Comparison of ENCODE assay signal across 9 mouse cellular contexts in genomic region chr11:94602356-94602955, GRCm38 (mm10). TPM values are rescaled to one million over a fixed set of nuclear protein-coding genes. Genes with fewer than 3 reads are reported as not detected.
DNase-seq lines count a peak whose midpoint lies in the region; ATAC-seq and TF ChIP-seq lines count a peak whose summit lies in the region.
"Had no signal": no experiment of that assay in that cellular context is flagged by ENCODE, and none has a peak within 500 bp of the region (broad histone marks: within the 10 kb centered on the region; RNA-seq: fewer than 3 reads in every experiment).

No protein-coding gene starts in this region.

- no peaks in the 10 kb centered on the region for H3K36me3 ChIP-seq in heart, postnatal 0 days (replicated peaks; ENCODE audit: control insufficient read depth, insufficient read depth, low read length)
- 0 out of 2 replicates have a peak, but pooled peaks cover under 1% of the 10 kb centered on the region for H3K36me3 ChIP-seq in hindbrain, embryonic 10.5 days
- H3K36me3 ChIP-seq in liver, postnatal 0 days (replicated peaks; ENCODE audit: insufficient read depth, low read length) = no peaks in the 10 kb centered on the region
- H3K36me3 ChIP-seq: G1E had no signal

- 65% methylated on average over 11 of the region's 11 CpGs for WGBS in heart, postnatal 0 days
- 64% methylated on average over 11 of the region's 11 CpGs for WGBS in hindbrain, embryonic 10.5 days
- WGBS in liver, postnatal 0 days (ENCODE audit: insufficient replicate concordance) = 72% methylated on average over 11 of the region's 11 CpGs

- peak overlapping the region; percentile 59; the same call in 1 of the 2 replicates for H3K4me3 ChIP-seq in heart, postnatal 0 days (ENCODE audit: low read depth, low read length)
- H3K4me3 ChIP-seq in hindbrain, embryonic 10.5 days = peak overlapping the region; percentile 56
- no peak overlapping the region for H3K4me3 ChIP-seq in liver, postnatal 0 days (ENCODE audit: low read depth, low read length)

- peaks cover 9% of the 10 kb centered on the region for H3K4me1 ChIP-seq in heart, postnatal 0 days (ENCODE audit: control insufficient read depth, insufficient read depth)
- peaks cover 26% of the 10 kb centered on the region for H3K4me1 ChIP-seq in hindbrain, embryonic 10.5 days (replicated peaks)
- H3K4me1 ChIP-seq in liver, postnatal 0 days (ENCODE audit: insufficient read depth) = peaks cover 10% of the 10 kb centered on the region

- intact Hi-C loops in heart, postnatal 25 days (cut with DNase I) = no loop called here

- H3K27me3 ChIP-seq in heart, postnatal 0 days (ENCODE audit: control insufficient read depth, insufficient read depth, low read length) = no peaks in the 10 kb centered on the region
- H3K27me3 ChIP-seq in hindbrain, embryonic 10.5 days (ENCODE audit: insufficient read depth, poor library complexity, severe bottlenecking) = peaks cover 19% of the 10 kb centered on the region; the same call in 1 of the 2 replicates
- H3K27me3 ChIP-seq in liver, postnatal 0 days (ENCODE audit: insufficient read depth, low read length) = no peaks in the 10 kb centered on the region

- peak overlapping the region; percentile 53 for H3K27ac ChIP-seq in heart, postnatal 0 days (ENCODE audit: low read depth)
- H3K27ac ChIP-seq in hindbrain, embryonic 10.5 days = peak overlapping the region; percentile 81
- H3K27ac ChIP-seq in liver, postnatal 0 days (ENCODE audit: low read depth) = no peak overlapping the region

- TF ChIP-seq EP300 in heart, postnatal 0 days (IDR thresholded peaks at IDR 0.05; ENCODE audit: low read depth) = no peak
- no peak for TF ChIP-seq EP300 in liver, postnatal 0 days (IDR thresholded peaks at IDR 0.05; ENCODE audit: low read depth)

- no peak for TF ChIP-seq CTCF in heart, postnatal 0 days (IDR thresholded peaks at IDR 0.05; ENCODE audit: low read depth)
- no peak for TF ChIP-seq CTCF in liver, postnatal 0 days (IDR thresholded peaks at IDR 0.05; ENCODE audit: low read depth)

- H3K4me2 ChIP-seq in heart, postnatal 0 days (ENCODE audit: low read depth, low read length) = peak overlapping the region; percentile 84
- H3K4me2 ChIP-seq in liver, postnatal 0 days (ENCODE audit: low read depth, low read length) = peak overlapping the region; percentile 63

- H3K9ac ChIP-seq in heart, postnatal 0 days (replicated peaks; ENCODE audit: low read depth, low read length) = peak overlapping the region; percentile 76; the same call in 1 of the 2 replicates
- H3K9ac ChIP-seq in liver, postnatal 0 days (replicated peaks) = no peak overlapping the region

- no peak for DNase-seq in heart, postnatal 0 days (ENCODE audit: low spot score)
- DNase-seq in heart, postnatal 25 days (ENCODE audit: low spot score) = no peak
- peak; percentile 32 for DNase-seq in adrenal gland, postnatal 10 days
- no peak for DNase-seq in hindbrain, embryonic 10.5 days (ENCODE audit: low spot score)
- no peak for DNase-seq in liver, postnatal 0 days
- DNase-seq in thymus, postnatal 0 days (ENCODE audit: low spot score) = no peak
- DNase-seq in T-cell, adult 2 months (ENCODE audit: low spot score) = no peak
- no peak for DNase-seq in kidney, postnatal 36 days

- no peak for ATAC-seq in heart, postnatal 0 days (ENCODE audit: insufficient read depth, low read depth)
- ATAC-seq in liver, postnatal 0 days = no peak

- H3K9me3 ChIP-seq in heart, postnatal 0 days (replicated peaks; ENCODE audit: control insufficient read depth, low read length) = no peaks in the 10 kb centered on the region
- no peaks in the 10 kb centered on the region for H3K9me3 ChIP-seq in hindbrain, embryonic 10.5 days
- no peaks in the 10 kb centered on the region for H3K9me3 ChIP-seq in liver, postnatal 0 days (ENCODE audit: low read length)
- H3K9me3 ChIP-seq: G1E had no signal

RNA-seq across cellular contexts. Expression of gene Acsf2, which starts 0.8 kb away (rescaled TPM):
- total RNA-seq in heart, postnatal 0 days (2014; rRNA removed; ENCODE audit: low replicate concordance) = 6.6 and 8.9 TPM in 2 replicates
- polyA plus RNA-seq in heart, postnatal 0 days (2015; fragmentation: Nextera tagmentation; extraction: Ambion mirVana) = 2.6 and 2.7 TPM in 2 replicates
- total RNA-seq in heart, postnatal 25 days (2021) = 10 to 100 TPM; 16.2 to 18.3 TPM
- 10 to 100 TPM; 55.9 to 57.7 TPM for total RNA-seq in adrenal gland, postnatal 10 days (2021)
- polyA plus RNA-seq in hindbrain, embryonic 10.5 days (2016; fragmentation: Nextera tagmentation; extraction: Ambion mirVana) = 3.7 and 4.5 TPM in 2 replicates
- 4.2 and 4.4 TPM in 2 replicates for polyA plus RNA-seq in liver, postnatal 0 days (2015; fragmentation: Nextera tagmentation; extraction: Ambion mirVana)
- 2.7 and 3.0 TPM in 2 replicates for polyA plus RNA-seq in thymus, postnatal 0 days (2015; fragmentation: Nextera tagmentation; extraction: Ambion mirVana)

RNA-seq across cellular contexts. Expression of gene Lrrc59, which starts 27.1 kb away (rescaled TPM):
- total RNA-seq in heart, postnatal 0 days (2014; rRNA removed; ENCODE audit: low replicate concordance) = 71.9 and 73.3 TPM in 2 replicates
- polyA plus RNA-seq in heart, postnatal 0 days (2015; fragmentation: Nextera tagmentation; extraction: Ambion mirVana) = 62.2 and 67.0 TPM in 2 replicates
- total RNA-seq in heart, postnatal 25 days (2021) = 10 to 100 TPM; 32.1 to 33.4 TPM
- 100 to 1,000 TPM; 101 to 119 TPM for total RNA-seq in adrenal gland, postnatal 10 days (2021)
- polyA plus RNA-seq in hindbrain, embryonic 10.5 days (2016; fragmentation: Nextera tagmentation; extraction: Ambion mirVana) = 274 and 275 TPM in 2 replicates
- polyA plus RNA-seq in liver, postnatal 0 days (2015; fragmentation: Nextera tagmentation; extraction: Ambion mirVana) = 51.7 and 57.0 TPM in 2 replicates
- polyA plus RNA-seq in thymus, postnatal 0 days (2015; fragmentation: Nextera tagmentation; extraction: Ambion mirVana) = 114 and 118 TPM in 2 replicates

RNA-seq across cellular contexts. Expression of gene Chad, which starts 37.6 kb away (rescaled TPM):
- not detected in 2 replicates for total RNA-seq in heart, postnatal 0 days (2014; rRNA removed; ENCODE audit: low replicate concordance)
- polyA plus RNA-seq in heart, postnatal 0 days (2015; fragmentation: Nextera tagmentation; extraction: Ambion mirVana) = 0.36 and 4.4 TPM in 2 replicates
- 1 to 10 TPM; 1.5 TPM for total RNA-seq in heart, postnatal 25 days (2021)
- 1 to 10 TPM in 1 of 2 experiments, under 1 TPM in 1; 0.39 to 2.9 TPM for total RNA-seq in adrenal gland, postnatal 10 days (2021)
- 0.19 and 0.29 TPM in 2 replicates for polyA plus RNA-seq in hindbrain, embryonic 10.5 days (2016; fragmentation: Nextera tagmentation; extraction: Ambion mirVana)
- 0.14 TPM in 2 replicates for polyA plus RNA-seq in liver, postnatal 0 days (2015; fragmentation: Nextera tagmentation; extraction: Ambion mirVana)
- 0.94 and 1.3 TPM in 2 replicates for polyA plus RNA-seq in thymus, postnatal 0 days (2015; fragmentation: Nextera tagmentation; extraction: Ambion mirVana)
- polyA plus RNA-seq: G1E had no signal

RNA-seq across cellular contexts. Expression of gene Mrpl27, which starts 51.1 kb away (rescaled TPM):
- 45.2 and 63.8 TPM in 2 replicates for total RNA-seq in heart, postnatal 0 days (2014; rRNA removed; ENCODE audit: low replicate concordance)
- 167 and 170 TPM in 2 replicates for polyA plus RNA-seq in heart, postnatal 0 days (2015; fragmentation: Nextera tagmentation; extraction: Ambion mirVana)
- total RNA-seq in heart, postnatal 25 days (2021) = 10 to 100 TPM; 61.7 to 63.8 TPM
- total RNA-seq in adrenal gland, postnatal 10 days (2021) = 10 to 100 TPM; 92.1 to 96.4 TPM
- 133 and 157 TPM in 2 replicates for polyA plus RNA-seq in hindbrain, embryonic 10.5 days (2016; fragmentation: Nextera tagmentation; extraction: Ambion mirVana)
- 73.2 and 81.4 TPM in 2 replicates for polyA plus RNA-seq in liver, postnatal 0 days (2015; fragmentation: Nextera tagmentation; extraction: Ambion mirVana)
- 109 and 134 TPM in 2 replicates for polyA plus RNA-seq in thymus, postnatal 0 days (2015; fragmentation: Nextera tagmentation; extraction: Ambion mirVana)

RNA-seq across cellular contexts. Expression of gene Eme1, which starts 51.3 kb away (rescaled TPM):
- total RNA-seq in heart, postnatal 0 days (2014; rRNA removed; ENCODE audit: low replicate concordance) = 5.9 and 7.6 TPM in 2 replicates
- 2.4 and 3.4 TPM in 2 replicates for polyA plus RNA-seq in heart, postnatal 0 days (2015; fragmentation: Nextera tagmentation; extraction: Ambion mirVana)
- under 1 TPM; 0.13 to 0.17 TPM for total RNA-seq in heart, postnatal 25 days (2021)
- total RNA-seq in adrenal gland, postnatal 10 days (2021) = 1 to 10 TPM; 2.0 to 3.6 TPM
- 42.3 and 57.1 TPM in 2 replicates for polyA plus RNA-seq in hindbrain, embryonic 10.5 days (2016; fragmentation: Nextera tagmentation; extraction: Ambion mirVana)
- 4.5 and 4.9 TPM in 2 replicates for polyA plus RNA-seq in liver, postnatal 0 days (2015; fragmentation: Nextera tagmentation; extraction: Ambion mirVana)
- 16.2 and 16.8 TPM in 2 replicates for polyA plus RNA-seq in thymus, postnatal 0 days (2015; fragmentation: Nextera tagmentation; extraction: Ambion mirVana)
